Mouse (Mus musculus) hindbrain, embryonic 10.5 days (tissue): ENCODE measurements around the gene Chd1. TPM values are rescaled to one million over a fixed set of nuclear protein-coding genes. Genes with fewer than 3 reads are reported as not detected.
"Not testable (repeated sequence)": the region's sequence is repeated elsewhere in the genome, so short reads cannot be mapped to it uniquely, and the experiment has no call there.

Experiments used
- DNase-seq: peaks from one replicate; pipeline ENCODE4 v3.0.0-alpha.2; 2017; ENCODE audit warnings: low spot score
- H3K27ac ChIP-seq: fragments of 300-500 bp; sonication (generic); 2 replicates; pipeline ENCODE4 v1.5.1; 2016; ENCODE audit warnings: mild to moderate bottlenecking, moderate library complexity
- H3K27me3 ChIP-seq: fragments of 300-500 bp; sonication (generic); 2 replicates; pipeline ENCODE4 v1.6.1; 2016; ENCODE audit warnings: mild to moderate bottlenecking; ENCODE audit not compliant: poor library complexity, insufficient read depth, severe bottlenecking
- H3K36me3 ChIP-seq: fragments of 300-500 bp; sonication (generic); 2 replicates; pipeline ENCODE4 v1.6.1; 2016; ENCODE audit warnings: mild to moderate bottlenecking, moderate library complexity
- H3K4me1 ChIP-seq: fragments of 300-500 bp; sonication (generic); replicated peaks from 2 replicates; pipeline ENCODE4 v1.6.1; 2016; ENCODE audit warnings: mild to moderate bottlenecking
- H3K4me3 ChIP-seq: fragments of 300-500 bp; sonication (generic); 2 replicates; pipeline ENCODE4 v1.5.1; 2016; ENCODE audit warnings: mild to moderate bottlenecking, moderate library complexity
- H3K9me3 ChIP-seq: fragments of 300-500 bp; sonication (generic); 2 replicates; pipeline ENCODE4 v1.6.1; 2016; ENCODE audit warnings: mild to moderate bottlenecking, moderate library complexity
- WGBS: fragments of 180-500 bp; shearing (Covaris S2); methylation state at CpG from one replicate; pipeline ENCODE4 v1.1.7; 2016; 5-methylcytosine and 5-hydroxymethylcytosine counted together
- polyA plus RNA-seq: library from polyadenylated mRNA; unstranded; fragments of >200 nt; fragmentation: Nextera tagmentation; extraction: Ambion mirVana; gene quantifications from 2 replicates; pipeline ENCODE4 v1.2.1, GENCODE M21; 2016

Gene Chd1
- polyA plus RNA-seq, 1 experiment from 2014 or later = 28.8 TPM

DNA sequence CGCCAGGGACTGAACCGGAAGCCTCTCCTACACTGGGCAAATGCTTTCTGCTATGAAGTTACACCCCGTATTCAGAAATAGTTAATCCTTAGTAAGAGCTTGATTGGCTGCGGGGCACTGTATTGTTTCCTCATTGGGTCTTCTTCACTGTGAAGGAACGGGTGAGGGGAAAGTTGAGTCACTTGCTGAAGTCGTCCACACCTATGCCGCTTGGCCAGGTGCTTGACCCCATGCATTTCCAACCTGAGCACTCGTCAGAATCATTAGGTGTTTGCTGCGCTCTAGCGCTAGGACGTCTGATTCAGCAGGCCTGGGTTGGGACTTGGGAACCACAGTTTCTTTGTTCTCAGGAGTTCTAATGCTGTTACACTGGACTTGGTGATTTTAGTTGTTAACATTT is 41.9 kb downstream of the Chd1 start:
- H3K27me3 ChIP-seq = no peaks in the 10 kb centered on the region
- 89% methylated on average over 11 of the region's 11 CpGs for WGBS
- no peaks in the 10 kb centered on the region for H3K4me1 ChIP-seq
- no peak overlapping the region for H3K27ac ChIP-seq
- H3K9me3 ChIP-seq = no peaks in the 10 kb centered on the region
- no peak overlapping the region for H3K4me3 ChIP-seq
- peaks cover 94% of the 10 kb centered on the region for H3K36me3 ChIP-seq
- DNase-seq = no peak

DNA sequence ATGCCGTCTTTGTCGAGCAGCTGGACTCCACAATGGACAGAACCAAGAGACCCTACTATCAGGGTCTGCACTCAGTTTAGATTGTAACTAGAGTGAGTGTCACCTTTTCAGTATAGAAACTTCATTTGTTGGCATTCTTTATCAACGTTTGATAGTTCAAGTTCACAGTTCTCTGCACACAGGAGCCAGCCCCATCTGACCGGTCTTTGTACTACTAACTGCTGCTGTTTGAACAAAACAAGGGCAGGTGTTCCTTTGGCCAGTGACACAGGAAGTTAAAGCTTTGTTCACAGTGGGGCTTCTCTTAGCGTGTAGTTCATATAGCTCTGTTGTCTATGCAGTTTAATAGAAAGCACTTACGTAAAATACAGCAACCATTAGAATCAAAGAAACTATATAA is 43.3 kb downstream of the Chd1 start:
- Histone ChIP-seq H3K4me3 (no peak overlapping the region), H3K9me3 (no peaks in the 10 kb centered on the region), H3K36me3 (peaks cover 95% of the 10 kb centered on the region), H3K27me3 (no peaks in the 10 kb centered on the region), H3K27ac (no peak overlapping the region), H3K4me1 (no peaks in the 10 kb centered on the region)
- DNase-seq = no peak
- WGBS = 95% methylated on average over 6 of the region's 6 CpGs

DNA sequence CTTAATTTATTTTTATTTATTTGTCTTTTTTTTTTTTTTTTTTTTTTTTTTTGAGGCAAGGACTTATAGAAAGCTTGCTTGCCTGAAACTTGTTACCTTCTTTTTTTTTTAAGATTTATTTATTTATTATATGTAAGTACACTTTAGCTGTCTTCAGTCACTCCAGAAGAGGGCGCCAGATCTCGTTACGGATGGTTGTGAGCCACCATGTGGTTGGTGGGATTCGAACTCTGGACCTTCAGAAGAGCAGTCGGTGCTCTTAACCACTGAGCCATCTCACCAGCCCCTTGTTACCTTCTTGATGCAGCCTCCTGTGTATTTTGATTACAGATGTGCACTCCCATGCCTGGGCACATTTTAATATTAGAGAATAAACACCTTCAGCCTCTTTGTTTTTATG is 46.5 kb downstream of the Chd1 start:
- H3K36me3 ChIP-seq = peaks cover 100% of the 10 kb centered on the region
- H3K27me3 ChIP-seq = not testable (repeated sequence)

DNA sequence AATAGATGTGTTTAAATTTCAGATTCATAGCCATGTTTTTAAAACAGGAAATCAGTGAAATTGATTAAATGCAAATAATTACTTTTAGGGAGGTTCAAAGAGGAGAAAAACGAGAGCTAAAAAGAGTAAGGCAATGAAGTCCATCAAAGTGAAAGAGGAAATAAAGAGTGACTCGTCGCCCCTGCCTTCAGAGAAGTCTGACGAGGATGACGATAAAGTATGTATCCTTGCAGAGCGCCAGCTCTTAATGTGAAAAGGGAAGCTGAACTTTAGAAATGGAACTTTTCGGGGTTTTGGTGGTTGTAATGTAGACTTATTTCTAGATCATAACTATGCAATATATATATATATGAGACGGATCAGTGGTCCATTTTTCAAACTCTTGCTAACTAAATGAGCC is 56.4 kb downstream of the Chd1 start:
- Histone ChIP-seq H3K4me1 (no peaks in the 10 kb centered on the region), H3K9me3 (no peaks in the 10 kb centered on the region), H3K27me3 (no peaks in the 10 kb centered on the region), H3K27ac (no peak overlapping the region), H3K36me3 (peaks cover 89% of the 10 kb centered on the region), H3K4me3 (no peak overlapping the region)
- no peak for DNase-seq
- 92% methylated on average over 8 of the region's 8 CpGs for WGBS

More for the DNA sequence above, 46.5 kb downstream of the Chd1 start:
- not testable (repeated sequence) for H3K27ac ChIP-seq, DNase-seq, H3K4me3 ChIP-seq, H3K9me3 ChIP-seq, H3K4me1 ChIP-seq
- WGBS = 89% methylated on average over 5 of the region's 5 CpGs

DNA sequence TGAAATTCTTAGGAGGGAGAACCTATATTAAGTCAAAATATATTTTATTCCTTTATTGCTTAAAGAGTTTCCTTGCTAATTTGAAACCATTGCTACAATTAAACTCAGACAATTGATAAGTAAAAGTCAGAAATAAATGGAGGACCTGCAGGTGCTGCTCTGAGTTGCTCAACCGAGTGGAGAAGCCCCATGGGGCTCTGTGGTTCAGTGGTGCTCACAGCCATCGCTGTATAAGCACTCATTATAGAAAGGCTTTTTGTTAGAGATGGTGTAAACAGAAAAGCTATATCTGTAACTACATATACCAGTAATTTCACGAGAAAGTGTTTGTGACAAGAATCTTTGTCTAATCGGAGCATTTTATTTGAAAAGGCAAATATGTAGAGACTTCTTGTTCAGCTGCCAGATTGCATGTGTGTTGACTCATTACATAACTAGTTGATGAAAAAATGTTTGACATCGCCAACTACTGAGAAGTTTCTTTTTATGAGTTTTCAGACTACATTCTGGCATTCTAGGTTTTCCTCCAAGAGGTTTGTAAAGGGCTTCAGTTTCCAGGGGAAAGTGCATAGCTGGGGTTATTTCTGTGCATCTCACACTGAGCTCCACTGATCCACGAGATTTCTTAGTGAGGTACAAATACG is 64.4 kb downstream of the Chd1 start:
- no peak overlapping the region for H3K27ac ChIP-seq
- WGBS = 91% methylated on average over 7 of the region's 7 CpGs
- H3K4me3 ChIP-seq = no peak overlapping the region
- no peaks in the 10 kb centered on the region for H3K4me1 ChIP-seq
- no peaks in the 10 kb centered on the region for H3K9me3 ChIP-seq
- H3K36me3 ChIP-seq = peaks cover 85% of the 10 kb centered on the region
- no peaks in the 10 kb centered on the region for H3K27me3 ChIP-seq
- no peak for DNase-seq

DNA sequence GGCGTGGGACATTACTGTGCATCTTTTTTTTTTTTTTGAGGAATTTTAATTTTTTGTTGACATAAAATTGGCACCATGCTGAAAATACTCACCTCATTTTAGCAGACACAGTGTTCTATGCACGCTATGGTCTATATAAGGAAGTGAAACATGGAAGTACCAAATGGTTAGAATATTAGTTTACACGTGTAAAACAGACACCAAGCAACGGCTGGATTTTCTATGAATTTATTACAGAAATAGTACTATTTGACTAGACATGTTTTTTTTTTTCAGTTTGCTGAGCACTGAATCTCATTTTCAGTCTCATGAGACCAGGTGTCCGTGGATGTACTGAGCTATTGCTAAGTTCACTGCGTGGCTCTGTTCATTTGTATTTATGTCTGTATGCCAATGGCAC is 69.2 kb downstream of the Chd1 start:
- Histone ChIP-seq H3K27ac (no peak overlapping the region), H3K9me3 (no peaks in the 10 kb centered on the region), H3K36me3 (peaks cover 38% of the 10 kb centered on the region), H3K27me3 (no peaks in the 10 kb centered on the region), H3K4me1 (no peaks in the 10 kb centered on the region), H3K4me3 (no peak overlapping the region)
- DNase-seq = no peak
- WGBS = 92% methylated on average over 6 of the region's 6 CpGs

DNA sequence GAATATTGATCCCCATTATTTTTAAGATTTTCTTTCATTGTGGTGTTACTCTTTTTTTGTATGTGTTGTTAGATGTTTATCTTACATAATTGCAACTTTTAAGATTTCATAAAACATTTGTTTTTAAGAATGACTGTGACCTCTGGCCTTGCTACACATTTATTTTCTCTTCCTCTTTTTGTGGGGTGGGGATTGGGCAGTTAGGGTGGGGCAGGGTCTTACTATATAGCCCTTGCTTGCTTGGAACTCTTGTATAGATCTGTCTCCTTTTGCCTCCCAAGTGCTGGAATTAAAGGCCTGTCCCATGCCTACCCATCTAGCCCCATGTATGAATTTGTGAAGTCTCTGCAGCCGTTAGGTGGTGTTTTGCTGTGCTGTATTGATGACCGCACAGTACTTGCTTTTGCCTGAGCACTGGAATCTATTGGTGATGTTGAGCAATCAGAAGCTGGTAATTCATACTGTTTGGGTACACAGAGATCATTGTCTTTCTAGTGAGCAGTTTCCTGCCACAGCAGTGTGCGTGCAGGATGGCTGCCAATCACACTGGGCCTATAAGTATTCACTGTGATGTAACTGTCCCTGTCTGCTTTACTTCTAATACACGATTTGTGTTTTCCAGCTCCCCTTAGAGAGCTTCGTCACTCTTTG is 69.9 kb downstream of the Chd1 start:
- Histone ChIP-seq H3K4me1 (no peaks in the 10 kb centered on the region), H3K4me3 (no peak overlapping the region), H3K36me3 (peaks cover 30% of the 10 kb centered on the region), H3K27ac (no peak overlapping the region), H3K27me3 (no peaks in the 10 kb centered on the region), H3K9me3 (no peaks in the 10 kb centered on the region)
- WGBS = 85% methylated on average over 5 of the region's 5 CpGs
- no peak for DNase-seq

DNA sequence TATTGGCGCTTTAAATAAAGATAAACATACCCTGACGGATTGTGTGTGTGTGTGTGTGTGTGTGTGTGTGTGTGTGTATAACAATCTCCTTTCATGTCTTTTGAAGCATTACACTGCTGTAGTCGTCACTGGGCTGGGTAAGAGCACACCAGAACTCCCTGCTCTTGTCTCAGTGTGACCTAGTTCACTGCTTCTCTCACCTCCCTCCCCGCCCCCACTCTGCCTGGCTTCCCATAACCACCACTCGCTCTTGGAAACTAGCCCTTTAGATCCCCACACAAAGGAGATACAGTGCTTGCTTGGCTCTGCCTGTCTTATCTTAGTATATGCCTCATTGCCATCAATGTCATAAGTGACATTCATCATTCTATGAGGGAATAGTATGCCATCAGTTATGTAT is 71.6 kb downstream of the Chd1 start:
- no peak overlapping the region for H3K4me3 ChIP-seq
- H3K4me1 ChIP-seq = no peaks in the 10 kb centered on the region
- 80% methylated on average over 5 of the region's 5 CpGs for WGBS

DNA sequence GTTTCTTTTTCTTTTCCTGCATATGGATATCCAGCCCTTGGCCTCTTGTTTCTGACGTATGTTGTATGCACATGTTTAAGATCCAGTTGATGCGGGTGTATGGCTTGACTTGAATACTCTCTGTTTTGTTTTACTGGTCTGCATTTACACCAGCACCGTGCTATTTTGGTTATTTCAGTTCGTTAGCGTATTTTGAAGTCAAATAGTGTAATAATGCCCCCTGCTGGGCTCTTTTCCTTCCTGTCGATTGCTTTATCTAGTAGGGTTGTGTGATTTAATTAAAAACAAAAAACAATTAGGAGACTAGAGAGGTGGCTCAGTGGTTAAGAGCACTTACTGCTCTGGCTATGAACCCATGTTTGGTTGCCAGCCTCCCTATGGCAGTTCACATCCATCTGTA is 73.2 kb downstream of the Chd1 start:
- Histone ChIP-seq H3K36me3 (no peaks in the 10 kb centered on the region), H3K27ac (no peak overlapping the region), H3K4me1 (no peaks in the 10 kb centered on the region), H3K27me3 (no peaks in the 10 kb centered on the region), H3K9me3 (no peaks in the 10 kb centered on the region), H3K4me3 (no peak overlapping the region)
- no peak for DNase-seq
- WGBS = 90% methylated on average over 6 of the region's 6 CpGs

More for the DNA sequence above, 71.6 kb downstream of the Chd1 start:
- Histone ChIP-seq H3K36me3 (peaks cover 14% of the 10 kb centered on the region), H3K27ac (no peak overlapping the region), H3K27me3 (no peaks in the 10 kb centered on the region), H3K9me3 (no peaks in the 10 kb centered on the region)
- no peak for DNase-seq

DNA sequence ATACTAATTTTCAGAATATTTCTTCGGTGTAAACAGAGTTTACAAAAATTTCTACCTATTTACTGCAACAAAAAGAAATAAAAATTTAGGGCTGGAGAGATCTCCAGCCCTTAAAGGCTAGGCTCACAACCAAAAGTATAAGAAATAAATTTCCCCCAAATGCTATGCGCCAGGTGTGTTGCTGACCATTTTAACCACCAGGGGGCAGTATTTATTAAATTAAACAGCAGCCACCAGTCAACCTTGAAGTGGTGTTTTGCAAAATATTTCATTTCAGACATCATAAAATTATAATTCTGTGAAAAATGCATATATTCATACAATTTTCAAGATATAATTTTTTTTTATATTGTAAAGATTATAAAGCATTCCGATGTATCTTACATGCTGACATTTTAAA is 82.3 kb downstream of the Chd1 start:
- H3K27ac ChIP-seq = no peak overlapping the region
- H3K4me1 ChIP-seq = no peaks in the 10 kb centered on the region
- H3K27me3 ChIP-seq = no peaks in the 10 kb centered on the region
- H3K4me3 ChIP-seq = no peak overlapping the region
- no peaks in the 10 kb centered on the region for H3K36me3 ChIP-seq
- no peaks in the 10 kb centered on the region; the same call in 1 of the 2 replicates for H3K9me3 ChIP-seq
- DNase-seq = no peak
- 27% methylated on average over 3 of the region's 3 CpGs for WGBS

DNA sequence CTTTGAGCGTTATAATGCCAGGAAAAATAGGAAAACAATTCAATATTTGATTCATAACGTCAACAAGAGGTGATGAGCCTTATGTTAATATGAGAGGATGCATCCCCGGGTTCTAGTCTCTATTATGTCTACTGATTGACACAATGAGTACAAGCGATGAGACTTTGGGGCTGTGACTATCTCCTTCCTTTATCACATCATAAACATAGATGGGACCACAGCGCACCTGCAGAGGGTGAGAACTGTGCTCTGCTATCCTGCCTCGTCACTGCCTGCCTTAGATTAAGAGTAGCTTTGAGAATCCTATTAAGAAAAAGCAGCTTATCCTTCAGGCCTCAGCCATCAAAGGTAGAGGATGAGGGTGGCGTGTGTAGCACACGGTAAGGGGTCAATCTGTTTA is 85.9 kb downstream of the Chd1 start:
- Histone ChIP-seq H3K4me1 (no peaks in the 10 kb centered on the region), H3K4me3 (no peak overlapping the region), H3K9me3 (peaks cover 4% of the 10 kb centered on the region), H3K27me3 (no peaks in the 10 kb centered on the region), H3K27ac (no peak overlapping the region), H3K36me3 (no peaks in the 10 kb centered on the region)
- 89% methylated on average over 8 of the region's 8 CpGs for WGBS
- DNase-seq = no peak

DNA sequence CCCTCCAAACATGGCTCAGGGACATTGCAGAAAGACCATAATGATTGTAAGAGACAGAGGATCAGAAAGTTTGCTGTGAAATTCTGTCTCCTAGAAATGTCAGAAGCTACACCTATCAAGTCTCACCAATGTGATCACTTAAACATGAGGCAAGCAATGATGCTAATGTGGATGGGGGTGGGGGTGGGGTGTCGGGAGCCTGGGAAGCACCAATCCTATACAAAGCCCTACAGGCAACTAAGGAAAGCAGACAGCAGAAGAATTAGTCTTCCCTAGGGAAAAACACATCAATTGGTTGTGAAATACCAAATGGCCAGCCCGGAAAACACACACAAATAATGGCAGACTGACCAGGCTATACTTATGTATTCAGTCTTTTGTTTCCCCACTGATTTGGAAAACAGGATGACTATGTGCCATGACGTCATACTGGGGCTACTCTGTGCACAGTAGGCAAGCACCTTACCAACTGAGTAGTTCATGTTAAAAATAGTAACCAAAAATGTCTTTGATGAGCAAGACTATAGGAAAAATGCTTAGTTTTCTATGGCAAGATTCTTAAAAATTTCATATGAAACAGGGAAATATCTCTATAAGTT is 94.5 kb downstream of the Chd1 start:
- WGBS = 69% methylated on average over 3 of the region's 3 CpGs
- H3K36me3 ChIP-seq = peaks cover 4% of the 10 kb centered on the region; the same call in 1 of the 2 replicates
- H3K4me1 ChIP-seq = no peaks in the 10 kb centered on the region
- no peak overlapping the region for H3K4me3 ChIP-seq
- H3K27me3 ChIP-seq = no peaks in the 10 kb centered on the region
- no peak overlapping the region for H3K27ac ChIP-seq
- H3K9me3 ChIP-seq = peaks cover 9% of the 10 kb centered on the region
- no peak for DNase-seq

DNA sequence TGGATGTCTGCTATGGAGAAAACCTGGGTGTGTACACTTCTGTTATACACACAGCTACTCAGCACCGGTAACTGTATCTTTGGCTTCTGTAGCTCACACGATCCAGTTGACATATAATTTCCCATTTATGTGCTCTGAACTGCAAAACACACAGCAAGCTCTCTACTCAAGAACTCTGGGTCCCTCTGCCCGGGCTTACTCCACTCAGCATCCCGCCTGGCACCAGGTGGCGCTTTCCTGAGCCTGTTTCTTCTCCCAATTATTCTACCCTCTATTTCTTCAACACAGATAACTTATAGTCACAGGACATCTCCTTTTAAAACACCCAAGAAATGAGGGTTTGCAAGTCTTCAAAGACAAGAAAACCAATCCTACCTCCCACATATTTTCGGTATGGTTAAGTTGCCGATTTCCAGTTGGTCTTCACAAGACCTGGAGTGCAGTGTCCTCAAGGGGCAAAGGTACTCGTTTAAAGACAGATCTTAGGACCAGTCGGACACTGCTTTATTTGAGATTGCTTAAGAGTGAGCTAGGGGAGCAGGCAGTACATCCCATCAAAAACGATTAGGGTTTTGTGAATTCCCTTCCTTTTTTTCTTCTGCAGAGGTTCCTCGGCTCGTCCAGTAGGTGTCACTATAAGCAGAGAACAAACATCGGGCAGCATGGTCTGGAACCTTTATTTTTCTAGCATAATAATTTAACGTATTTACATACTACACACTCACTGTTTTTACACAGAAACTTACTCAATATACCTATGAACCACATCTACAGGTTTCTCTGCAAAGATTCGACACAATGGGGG is 99.4 kb downstream of the Chd1 start:
- Histone ChIP-seq H3K9me3 (peaks cover 5% of the 10 kb centered on the region; the same call in 1 of the 2 replicates), H3K27ac (no peak overlapping the region), H3K27me3 (no peaks in the 10 kb centered on the region), H3K36me3 (peaks cover 34% of the 10 kb centered on the region), H3K4me3 (no peak overlapping the region), H3K4me1 (peaks cover 14% of the 10 kb centered on the region)
- DNase-seq = no peak
- 53% methylated on average over 15 of the region's 15 CpGs for WGBS
